Mouse (Mus musculus) G1E-ER4 (cell line): ENCODE measurements at regions not wholly inside any gene's neighbourhood (a gene's known extent, or its start where the extent isn't known, plus 50 kb on each side); places are given as distances from the start of the nearest gene placed in this dataset.

ENCODE experiments used
- GATA1 ChIP-seq: IDR thresholded peaks from one replicate; pipeline ENCODE4 v1.8.0; 2012; ENCODE audit warnings: low read length, inconsistent platforms

GRCm38 (mm10) chr1:14513662-14514061 is 1579.5 kb downstream of the 4930444P10Rik start:
- no peak for TF ChIP-seq GATA1

DNA sequence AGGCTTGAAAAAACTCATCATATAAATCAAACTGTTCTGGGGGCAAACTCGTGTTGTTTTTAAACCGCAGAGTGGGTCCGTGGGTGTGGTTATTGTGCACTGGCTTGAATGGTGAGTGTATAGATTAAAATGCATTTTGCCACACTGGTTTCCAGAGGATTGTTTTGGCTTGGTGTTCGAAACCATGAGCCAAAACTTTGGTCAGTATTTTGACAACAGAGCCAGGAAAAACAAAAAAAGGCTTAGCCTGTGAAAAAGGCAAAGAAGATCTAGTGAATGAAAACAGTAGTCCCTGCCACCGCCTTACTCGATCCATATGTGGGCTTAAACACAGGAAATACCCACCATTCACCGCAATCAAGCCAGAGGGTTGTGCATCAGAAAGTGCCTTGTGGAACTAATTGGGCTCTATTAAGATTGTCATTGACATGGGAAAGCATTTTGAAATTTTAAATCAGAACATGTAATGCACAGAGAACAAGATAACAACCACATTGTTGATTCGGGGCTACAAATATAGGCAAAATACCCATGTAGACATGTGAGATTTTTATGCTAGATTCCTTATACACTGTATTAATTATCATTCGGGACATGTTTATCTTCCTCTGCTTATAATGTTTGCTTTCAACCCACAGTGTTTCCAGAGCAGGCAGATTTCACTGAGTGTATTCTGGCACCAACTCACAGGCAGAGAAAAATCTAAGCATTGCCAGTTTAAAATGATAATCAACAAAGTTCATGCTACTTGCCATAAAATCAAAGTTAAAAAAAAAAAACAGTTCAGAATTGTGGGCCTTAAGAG is 1580.4 kb downstream of the 4930444P10Rik start:
- no peak for TF ChIP-seq GATA1

DNA sequence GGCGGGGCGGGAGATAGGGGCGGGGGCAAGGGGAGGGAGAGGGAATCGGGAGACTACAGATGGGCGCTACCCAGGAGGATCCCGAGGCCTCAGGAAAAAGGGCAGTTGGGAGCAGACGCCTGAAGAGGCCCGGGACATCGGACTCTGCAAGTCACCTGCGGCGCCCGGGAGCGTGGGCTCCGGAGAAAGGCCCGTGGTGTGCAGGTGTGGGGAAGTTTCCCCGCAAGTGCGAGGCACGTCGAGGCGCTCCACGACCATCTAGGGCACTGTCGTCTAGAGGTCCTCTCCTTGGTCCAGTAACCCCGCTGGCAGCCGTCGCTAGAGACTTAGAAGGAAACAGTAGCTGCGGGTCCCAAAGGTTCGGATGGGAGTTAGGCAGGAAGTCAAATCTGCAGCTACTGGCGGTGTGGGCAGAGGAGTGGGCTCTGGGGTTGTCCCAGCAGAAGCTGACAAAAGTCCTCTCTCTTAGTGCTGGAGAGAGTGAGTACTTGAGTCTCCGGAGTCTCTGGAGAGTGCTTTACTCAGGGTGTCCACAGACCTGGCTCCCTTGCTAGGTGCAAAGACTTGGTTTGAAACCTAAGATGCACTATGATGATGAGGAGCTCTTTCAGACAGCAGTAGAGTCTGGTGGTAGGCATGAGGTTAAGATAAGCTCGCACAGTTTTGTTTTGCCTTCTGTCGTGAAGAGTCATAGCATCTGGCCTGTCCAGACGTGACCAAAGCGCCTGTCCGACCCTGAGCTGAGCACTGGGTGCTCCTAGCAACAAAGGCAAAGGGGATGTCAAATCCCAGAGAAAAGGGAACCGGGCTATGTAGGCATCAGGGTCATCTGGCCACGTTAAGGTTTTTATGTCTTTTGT is 1586.1 kb downstream of the 4930444P10Rik start:
- TF ChIP-seq GATA1: no peak

DNA sequence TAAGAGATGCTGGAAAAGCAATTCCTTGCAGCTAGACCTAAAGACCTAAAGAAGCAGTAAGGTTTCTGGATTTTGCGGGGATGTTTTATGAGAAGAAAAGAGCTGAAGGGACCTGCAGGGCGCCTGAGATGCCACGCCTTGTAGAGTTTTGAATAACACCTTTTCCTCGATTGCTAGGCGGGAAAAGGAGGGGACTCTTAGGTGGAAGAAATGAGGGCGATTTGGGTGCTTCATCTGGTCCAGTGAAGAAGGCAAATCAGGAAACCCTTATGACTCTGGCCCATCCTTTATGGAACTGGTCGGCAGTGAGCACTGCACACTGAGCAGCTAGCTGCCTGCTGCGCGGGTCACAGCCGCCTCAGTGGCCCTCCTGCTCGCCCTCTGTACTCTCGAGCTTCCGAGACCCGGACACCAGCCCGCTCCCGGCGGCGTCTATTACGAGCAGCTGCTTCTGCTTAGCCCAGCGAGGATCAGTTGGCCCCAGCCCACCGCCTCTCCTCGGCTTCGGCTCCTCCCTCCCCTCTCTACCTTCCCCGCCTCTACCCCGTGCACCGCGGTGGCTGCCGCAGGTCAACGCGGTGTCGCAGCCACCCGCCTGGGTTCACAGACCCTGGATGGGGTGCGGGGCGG is 1586.8 kb downstream of the 4930444P10Rik start:
- no peak for TF ChIP-seq GATA1

DNA sequence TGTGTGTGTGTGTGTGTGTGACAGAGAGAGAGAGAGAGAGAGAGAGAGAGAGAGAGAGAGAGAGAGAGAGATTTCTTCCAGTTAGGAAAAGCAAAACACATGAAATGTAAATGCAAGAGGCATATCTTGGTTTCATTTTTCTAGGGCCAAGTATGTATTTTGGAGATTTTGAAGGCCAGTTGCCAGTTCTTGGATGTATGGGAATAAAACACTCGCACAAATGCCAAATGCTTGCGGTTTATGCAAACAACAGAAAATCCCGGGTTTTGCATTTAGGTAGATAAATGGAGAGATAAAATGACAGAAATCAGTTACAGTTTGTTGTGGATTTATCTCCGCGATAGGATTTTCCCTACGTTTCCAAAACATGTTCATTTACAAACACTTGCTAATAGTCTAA is 1587.4 kb downstream of the 4930444P10Rik start:
- no peak for TF ChIP-seq GATA1

GRCm38 (mm10) chr1:14504767-14505343 is 1588.3 kb downstream of the 4930444P10Rik start:
- TF ChIP-seq GATA1: peak; percentile 43

DNA sequence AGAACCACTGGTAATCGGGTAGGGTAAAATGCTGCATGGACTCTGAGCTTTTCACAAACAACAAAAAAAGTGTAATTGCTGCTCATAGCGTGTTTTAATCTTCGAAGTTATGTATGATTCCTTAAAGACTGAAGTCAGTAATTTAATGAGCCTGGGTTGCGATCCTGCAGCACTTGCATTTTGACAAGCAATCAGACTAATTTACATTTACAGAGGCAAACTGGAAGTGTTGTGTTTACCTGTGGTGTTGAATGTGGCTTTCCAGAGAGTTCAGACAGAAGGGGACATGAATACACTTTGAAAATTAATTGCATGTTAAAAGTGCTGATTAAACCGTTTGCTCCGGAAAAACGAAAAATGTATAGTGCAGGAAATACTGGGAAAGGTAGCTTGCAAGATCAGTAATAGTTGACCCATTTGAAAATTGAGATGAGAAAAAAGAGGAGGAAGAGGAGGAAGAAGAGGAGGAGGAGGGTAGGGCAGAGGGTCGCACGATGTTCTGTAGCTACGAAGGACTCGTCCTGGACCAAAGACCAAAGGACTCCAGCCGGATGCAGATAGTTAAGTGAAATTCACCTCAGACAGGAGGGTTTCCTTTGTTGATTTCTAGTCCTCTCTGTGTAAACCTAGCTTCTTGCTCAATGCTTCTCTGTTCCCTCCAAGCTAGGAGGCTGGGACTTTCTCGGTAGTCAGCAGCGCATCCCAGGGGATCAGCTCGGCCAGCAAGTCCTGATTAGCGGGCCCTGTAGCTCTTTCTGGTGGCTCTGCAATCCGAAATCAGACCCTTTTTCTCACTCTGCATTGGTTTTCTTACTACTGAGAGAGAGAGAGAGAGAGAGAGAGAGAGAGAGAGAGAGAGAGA is 1589.0 kb downstream of the 4930444P10Rik start:
- TF ChIP-seq GATA1: no peak

DNA sequence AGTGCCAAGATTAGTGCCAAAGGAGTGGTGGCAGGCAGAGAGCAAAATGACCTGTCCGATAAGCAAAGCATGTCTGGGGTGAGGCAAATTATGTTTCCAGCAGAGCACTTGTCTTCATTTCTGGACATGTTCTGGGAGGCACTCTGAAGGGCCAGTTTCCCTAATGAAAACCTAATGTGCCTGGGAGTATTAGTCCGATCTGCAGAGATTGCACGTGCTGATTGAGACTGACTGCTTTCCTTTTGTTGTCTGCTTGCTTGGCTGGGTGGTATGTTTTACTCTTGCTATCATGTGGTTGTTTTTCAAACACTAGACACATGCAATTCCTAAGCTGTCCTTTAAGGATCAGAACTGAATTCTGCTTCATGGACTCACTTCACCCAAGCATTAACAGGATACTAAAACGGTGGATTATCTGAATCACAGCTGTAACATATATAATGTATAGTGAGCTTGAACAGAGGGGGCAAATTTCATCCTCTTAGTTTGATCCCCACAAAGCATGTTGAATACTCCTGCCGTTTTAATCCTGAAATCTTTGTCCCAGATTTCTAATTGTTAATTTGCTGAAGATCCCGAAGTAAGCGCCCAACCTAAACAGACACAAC is 1589.8 kb downstream of the 4930444P10Rik start:
- TF ChIP-seq GATA1: no peak

DNA sequence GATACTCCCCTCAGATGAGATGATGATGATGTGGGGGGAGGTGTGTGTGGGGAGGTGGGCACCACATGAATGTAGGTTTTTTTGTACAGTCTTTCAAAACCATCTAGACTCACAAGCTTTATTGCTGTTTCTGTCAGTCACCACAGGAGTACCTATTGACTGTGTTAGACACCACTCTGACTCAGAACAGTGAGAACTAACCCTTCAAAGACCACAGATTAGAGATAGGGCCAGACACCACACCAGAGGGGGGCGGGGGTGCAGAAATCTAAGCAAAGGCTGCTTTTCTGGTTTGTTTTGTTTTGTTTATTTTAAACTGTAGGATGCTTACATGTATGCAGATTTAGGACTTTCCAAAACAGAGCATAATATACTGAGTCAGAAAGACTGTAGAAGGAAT is 1594.0 kb downstream of the 4930444P10Rik start:
- TF ChIP-seq GATA1: no peak

DNA sequence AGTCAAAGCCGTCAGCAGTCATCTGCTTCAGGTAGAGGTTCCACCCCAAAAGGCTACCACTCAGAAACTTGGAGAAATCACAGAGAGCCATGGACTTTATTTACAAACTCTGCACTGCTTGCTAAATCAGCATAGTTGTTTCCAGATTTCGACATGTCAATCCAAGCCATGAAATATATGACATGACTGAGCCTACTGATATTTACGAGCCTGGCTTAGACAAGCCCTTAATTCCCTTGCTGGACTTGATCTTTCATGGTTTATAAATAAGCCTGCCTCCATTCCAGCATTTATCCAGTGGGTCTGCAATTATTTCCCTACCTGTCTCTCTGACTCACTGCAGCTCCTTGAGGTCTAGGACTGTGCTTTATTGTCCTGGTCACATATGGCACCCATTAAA is 1603.1 kb downstream of the 4930444P10Rik start:
- TF ChIP-seq GATA1: no peak

GRCm38 (mm10) chr1:14487708-14488127 is 1605.4 kb downstream of the 4930444P10Rik start:
- no peak for TF ChIP-seq GATA1

DNA sequence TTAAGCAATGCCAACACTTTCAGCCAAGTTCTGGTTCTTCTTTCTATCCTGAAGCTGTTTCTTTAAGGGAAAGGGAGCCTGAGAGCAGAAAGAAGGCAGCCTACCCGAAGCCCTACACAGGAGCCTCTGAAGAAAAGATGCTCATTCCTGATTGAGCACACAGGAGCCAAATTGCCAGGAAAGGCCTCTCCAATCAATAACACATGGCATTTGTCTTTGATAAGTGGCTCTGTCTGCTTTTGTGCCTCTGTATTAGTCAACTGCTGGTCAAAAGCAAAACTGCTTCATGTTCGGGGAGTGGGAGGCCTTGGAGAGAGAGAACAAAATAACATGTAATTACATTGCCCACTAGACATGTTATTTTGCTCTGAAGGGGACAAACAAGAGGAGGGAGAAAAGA is 1607.4 kb downstream of the 4930444P10Rik start:
- no peak for TF ChIP-seq GATA1

- peak; percentile 99 for TF ChIP-seq GATA1
These were observed 1608.8 kb downstream of the 4930444P10Rik start for GRCm38 (mm10) chr1:14484121-14484916.
